Mouse (Mus musculus) liver, embryonic 14.5 days (tissue): Measurements from ENCODE around the gene Cast.

ENCODE experiments used
- CTCF ChIP-seq: IDR thresholded peaks from 2 replicates; pipeline ENCODE4 v1.5.1; 2016; ENCODE audit warnings: antibody characterized with exemption, low read depth, control low read depth
- EP300 ChIP-seq: IDR thresholded peaks from 2 replicates; pipeline ENCODE4 v1.6.1; 2016; ENCODE audit warnings: antibody characterized with exemption, low read depth

DNA sequence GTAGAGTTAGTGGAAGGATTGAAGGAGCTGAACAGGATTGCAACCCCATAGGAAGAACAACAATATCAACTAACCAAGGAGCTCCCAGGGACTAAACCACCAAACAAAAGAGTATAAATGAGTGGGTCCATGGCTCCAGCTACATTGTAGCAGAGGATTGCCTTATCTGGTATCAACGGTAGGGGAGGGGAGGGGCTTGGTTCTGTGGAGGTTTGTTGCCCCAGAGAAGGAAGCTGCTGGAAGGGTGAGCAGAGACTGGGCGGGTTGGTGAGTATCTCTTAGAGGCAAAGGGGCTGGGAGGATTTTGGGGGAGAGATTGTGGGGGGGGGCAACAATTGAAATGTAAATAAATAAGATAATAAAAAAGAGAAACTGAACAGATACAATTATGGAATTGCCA, 89.6 kb downstream of the Cast start:
- no peak for TF ChIP-seq CTCF
- no peak for TF ChIP-seq EP300
